Mouse (Mus musculus): ENCODE measurements around the gene Tmem243.

Gene Tmem243

DNA sequence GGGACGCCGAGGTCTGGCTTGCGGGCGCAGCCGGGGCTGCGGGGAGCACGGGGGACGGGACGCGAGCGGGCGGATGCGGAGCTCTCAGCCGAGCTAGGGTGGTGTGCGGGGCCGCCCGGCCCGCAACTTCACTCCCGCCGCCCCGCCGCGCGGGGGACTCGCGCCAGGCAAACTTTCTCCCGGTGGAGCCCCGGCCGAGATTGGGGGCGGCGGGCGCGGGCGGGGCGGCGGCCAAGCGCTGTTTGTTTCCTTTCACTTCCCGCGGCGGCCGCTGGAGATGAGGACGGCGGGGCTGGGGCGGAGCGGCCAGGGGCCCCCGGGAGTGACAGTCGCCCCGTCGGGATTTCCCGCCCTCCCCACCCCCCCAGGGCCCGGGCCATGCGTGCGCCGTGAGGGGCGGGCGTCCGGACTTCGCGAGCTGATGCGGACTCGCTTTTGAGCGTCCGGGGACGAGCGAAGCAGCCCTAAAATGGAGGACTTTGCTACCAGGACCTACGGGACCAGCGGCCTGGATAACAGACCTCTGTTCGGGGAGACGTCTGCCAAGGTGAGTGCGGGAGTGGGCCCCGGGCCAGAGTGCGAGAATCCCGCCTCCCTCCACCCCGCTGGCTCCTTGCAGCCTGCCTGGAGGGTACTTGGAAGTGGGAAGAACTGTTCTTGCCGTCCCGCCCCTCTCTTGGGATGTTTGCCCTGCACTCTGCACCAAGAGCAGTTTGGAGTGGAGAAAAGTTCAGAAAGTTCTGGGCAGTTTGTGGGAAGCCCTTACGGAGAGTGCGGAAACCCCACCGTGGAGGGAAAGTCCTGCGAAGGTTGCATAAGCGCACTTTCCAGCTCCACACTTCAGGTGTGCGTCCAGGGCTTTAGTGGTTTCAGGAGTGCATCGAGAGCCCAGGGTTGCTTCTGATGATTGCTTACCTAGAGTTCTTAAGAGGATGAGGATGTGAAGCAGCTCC, 657 bp downstream of the Tmem243 start:
- CTCF ChIA-PET = interaction anchor here in 3 of 4 experiments (0.6 to 3.3 kb wide), 7 partner anchors 8 to 208 kb away, joined by 3 to 21 read pairs (median 7); partner anchors contain the start of gene Abcb4 (in 1 of the 3)
- POLR2A ChIA-PET = interaction anchor here (0.6 to 4.5 kb wide), 54 partner anchors 8 to 733 kb away, joined by 3 to 20 read pairs (median 4); partner anchors contain the start of genes Dmtf1 (in 3 of the 4), Crot (in 2 of the 4), 9330182L06Rik (in 1 of the 4) and Adam22 (in 1 of the 4)

DNA sequence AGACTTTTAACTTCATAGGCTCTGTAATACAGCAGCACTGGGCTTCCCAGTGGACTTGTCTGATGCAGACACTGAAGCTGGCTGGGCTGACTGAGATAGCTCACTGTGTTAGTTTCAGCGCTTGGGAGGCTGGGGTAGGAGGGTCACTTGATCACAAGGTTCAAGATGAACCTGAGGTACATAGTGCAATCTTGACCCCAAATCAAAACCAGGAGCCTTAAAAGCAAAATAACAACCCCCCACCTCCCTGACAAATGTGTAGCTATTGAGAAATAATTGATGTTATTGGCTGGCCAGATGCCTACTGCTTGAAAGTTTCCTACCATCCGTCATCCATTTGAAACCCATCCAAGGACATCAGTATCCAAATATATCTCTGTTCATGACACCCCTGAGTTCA, 2.2 kb downstream of the Tmem243 start:
- POLR2A ChIA-PET = interaction anchor here in 2 of 4 experiments (0.7 to 4.5 kb wide), 8 partner anchors 9 to 106 kb away, joined by 3 to 19 read pairs (median 4); partner anchors contain the start of genes Dmtf1 (in 2 of the 2) and Crot (in 1 of the 2)
- CTCF ChIA-PET = interaction anchor here in 3 of 4 experiments (1.2 to 3.3 kb wide), 3 partner anchors 9 kb away, joined by 5 to 21 read pairs (median 7); no protein-coding TSS in a partner anchor

DNA sequence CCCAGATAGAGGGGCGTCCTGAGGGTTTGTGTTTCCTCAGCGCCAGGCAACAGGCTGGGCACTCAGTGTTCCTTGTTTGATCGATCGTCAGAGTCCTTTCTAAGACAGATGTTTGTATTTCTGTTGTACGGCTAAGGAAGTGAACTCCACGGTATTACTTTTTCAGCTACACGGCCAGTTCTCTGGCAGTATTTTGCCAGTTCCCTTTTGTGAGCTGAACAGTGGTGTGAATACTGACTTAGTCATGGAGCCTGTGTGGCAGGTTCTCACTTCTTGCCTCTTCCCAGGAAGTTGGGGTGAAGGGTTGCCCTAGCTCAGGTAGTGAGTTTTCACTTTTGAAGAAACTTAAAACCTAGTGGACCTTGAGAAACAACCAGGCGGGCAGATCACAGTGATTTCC, 3.5 kb downstream of the Tmem243 start:
- POLR2A ChIA-PET = interaction anchor here in 1 of 4 experiments (0.6 to 4.5 kb wide), 4 partner anchors 8 to 258 kb away, joined by 3 to 19 read pairs (median 6); partner anchors contain the start of gene Dmtf1
- CTCF ChIA-PET = interaction anchor here in 2 of 4 experiments (1.1 to 1.2 kb wide), 2 partner anchors 8 to 41 kb away, joined by 3 to 5 read pairs; no protein-coding TSS in a partner anchor

DNA sequence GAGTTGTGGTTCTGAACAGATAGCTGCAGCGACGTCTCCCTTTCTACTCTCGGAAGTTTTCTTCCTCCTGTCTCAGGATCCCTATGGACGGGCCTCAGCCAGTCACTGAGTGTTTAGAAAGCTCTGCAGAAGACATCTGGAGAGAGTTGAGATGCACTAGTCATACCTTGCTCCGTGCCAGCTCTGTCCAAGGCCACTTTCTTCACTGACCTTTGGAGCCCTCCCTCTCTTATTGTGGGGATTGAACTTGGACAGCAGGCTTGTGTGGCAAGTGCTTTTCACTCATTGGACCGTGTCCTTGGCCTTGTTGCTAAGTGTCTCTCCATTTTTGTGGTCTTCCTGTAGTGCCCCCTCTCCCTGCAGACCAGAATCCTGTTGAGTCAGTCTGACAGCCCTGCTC, 6.3 kb downstream of the Tmem243 start:
- POLR2A ChIA-PET = interaction anchor here in 1 of 4 experiments (1.1 kb wide), 1 partner anchor 172 kb away, joined by 3 read pairs; no protein-coding TSS in a partner anchor
- CTCF ChIA-PET = interaction anchor here in 1 of 4 experiments (0.6 kb wide), 1 partner anchor 1285 kb away, joined by 3 read pairs; no protein-coding TSS in a partner anchor

DNA sequence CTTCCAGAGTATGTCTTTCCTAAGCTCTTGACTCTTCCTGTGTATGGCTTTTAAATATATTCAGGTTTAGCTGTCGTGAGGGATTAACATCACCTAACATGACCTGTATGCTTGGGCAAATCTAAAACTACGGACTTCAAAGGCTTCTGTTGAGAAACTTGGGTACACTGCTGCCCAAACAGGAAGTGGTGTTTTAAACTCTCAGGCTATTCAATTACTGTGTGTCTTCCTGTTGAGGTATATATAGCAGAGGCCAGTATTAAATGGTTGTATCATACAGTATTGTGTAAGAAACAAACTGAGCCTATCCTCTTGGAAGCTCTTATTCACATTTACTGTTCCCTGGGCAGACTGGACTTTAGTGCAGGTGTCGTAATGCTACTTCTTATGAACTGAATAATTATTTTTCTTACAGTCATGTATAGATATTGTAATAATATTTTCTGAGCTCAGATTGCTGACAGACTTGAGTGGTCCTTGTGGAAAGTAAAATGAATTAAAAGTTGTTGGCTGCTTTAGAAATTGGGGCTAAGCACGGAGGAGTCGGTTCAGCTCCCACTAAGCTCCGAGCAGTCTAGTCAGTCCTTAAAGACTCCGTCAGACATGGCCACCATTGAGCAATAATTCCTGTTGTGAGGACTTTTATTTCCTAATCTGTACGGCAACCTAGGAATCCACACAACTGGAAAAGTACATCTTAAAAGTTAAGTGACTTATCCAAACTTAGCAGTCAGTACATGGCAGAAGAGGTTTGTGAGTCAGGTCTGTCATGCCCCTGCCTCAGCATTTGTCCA, 7.0 kb downstream of the Tmem243 start:
- ChIA-PET CTCF (no interaction called here), POLR2A (interaction anchor here in 1 of 4 experiments (1.1 kb wide), 1 partner anchor 173 kb away, joined by 3 read pairs; no protein-coding TSS in a partner anchor)

DNA sequence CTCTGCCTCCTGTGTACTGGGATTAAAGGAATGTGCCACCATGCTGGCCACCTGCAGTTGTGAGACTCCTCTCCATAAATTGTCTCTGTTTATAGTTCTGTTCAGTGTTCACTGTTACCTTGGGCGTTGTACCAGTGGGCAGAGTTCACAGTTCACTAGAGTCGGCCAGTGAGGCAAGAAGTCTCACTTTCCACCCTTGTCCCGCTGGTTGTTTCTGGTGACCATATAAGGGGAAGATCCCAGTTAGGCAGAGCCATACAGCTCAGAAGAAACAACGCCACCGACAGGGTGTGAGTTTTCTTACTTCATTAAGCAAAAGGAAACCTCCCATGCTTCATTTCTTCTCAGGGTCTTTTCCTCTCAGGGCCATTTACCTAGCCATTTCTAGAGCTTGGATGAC, 8.0 kb downstream of the Tmem243 start:
- CTCF ChIA-PET = interaction anchor here in 1 of 4 experiments (0.7 kb wide), 1 partner anchor 8 kb away, joined by 3 read pairs; the partner anchor contains the start of gene Tmem243

DNA sequence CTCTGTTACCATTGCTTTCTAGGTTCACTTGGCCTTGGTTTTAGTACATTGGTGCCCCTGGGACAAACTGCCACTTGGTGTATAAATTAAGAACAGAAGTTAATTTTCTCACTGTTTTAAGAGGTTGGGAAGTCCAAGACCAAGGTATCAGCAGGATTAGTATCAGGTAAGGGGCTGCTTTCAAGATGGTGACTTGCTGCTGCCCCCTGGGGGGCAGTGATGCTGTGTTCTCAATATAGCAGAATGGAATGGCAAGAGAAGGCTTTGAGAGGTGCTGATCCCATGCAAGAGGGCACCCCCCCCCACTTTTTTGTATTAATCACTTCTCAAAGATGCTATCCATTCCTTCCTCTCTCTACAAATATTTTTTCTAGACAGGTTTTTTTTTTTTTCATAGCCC, 9.1 kb downstream of the Tmem243 start:
- POLR2A ChIA-PET = interaction anchor here in 1 of 4 experiments (1.2 kb wide), 1 partner anchor 9 kb away, joined by 3 read pairs; the partner anchor contains the start of gene Tmem243
- CTCF ChIA-PET = no interaction called here

More for the DNA sequence above, 8.0 kb downstream of the Tmem243 start:
- POLR2A ChIA-PET = interaction anchor here in 1 of 4 experiments (0.5 to 1.2 kb wide), 2 partner anchors 8 to 135 kb away, joined by 3 read pairs; partner anchors contain the start of gene Tmem243

DNA sequence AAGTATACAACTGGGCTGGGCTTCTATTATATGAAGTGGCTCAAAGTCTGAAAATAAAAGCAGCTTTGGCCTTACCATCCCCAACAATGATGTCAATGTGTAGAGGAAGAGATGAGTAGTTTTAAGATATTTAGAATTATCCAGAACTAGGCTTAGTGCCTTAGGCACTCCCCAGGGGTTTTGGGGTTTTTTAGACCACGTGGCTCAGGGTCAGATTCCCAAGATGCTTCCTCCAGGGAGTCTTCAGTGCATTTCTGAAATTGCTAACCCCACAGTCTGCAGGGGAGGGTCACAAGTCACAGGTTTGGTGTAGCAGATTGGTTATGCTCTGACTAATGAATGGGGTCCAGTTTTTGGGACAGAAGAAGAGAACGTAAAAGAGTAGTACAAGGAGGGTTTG, 10.8 kb downstream of the Tmem243 start:
- CTCF ChIA-PET = interaction anchor here (0.5 to 1.7 kb wide), 26 partner anchors 8 to 623 kb away, joined by 3 to 21 read pairs (median 3); partner anchors contain the start of genes Tmem243 (in 3 of the 4) and Abcb4 (in 1 of the 4)
- POLR2A ChIA-PET = interaction anchor here in 3 of 4 experiments (0.7 to 2.8 kb wide), 11 partner anchors 8 to 171 kb away, joined by 3 to 20 read pairs (median 6); partner anchors contain the start of genes Tmem243 (in 3 of the 3) and Dmtf1 (in 1 of the 3)

DNA sequence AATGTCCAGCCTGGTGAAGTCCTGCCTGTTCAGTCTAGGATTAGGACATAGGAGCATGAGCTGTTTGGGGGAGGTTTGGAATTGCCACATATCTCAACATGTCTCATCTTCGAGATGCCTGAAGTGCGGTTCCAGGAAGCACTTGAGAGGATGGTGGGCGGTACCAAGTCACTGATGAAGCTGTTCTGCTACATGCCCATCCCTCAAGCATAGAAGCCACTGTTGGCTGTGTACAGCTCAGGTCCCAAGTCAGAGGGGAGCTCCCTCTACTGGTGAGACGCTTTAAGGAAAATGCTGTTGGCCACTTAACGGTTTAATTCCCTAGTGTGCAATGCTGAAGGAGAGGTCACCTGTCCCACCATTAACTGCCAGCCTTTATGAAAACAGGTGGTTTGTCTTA, 11.3 kb downstream of the Tmem243 start:
- POLR2A ChIA-PET = interaction anchor here in 3 of 4 experiments (0.7 to 2.8 kb wide), 13 partner anchors 9 to 172 kb away, joined by 3 to 20 read pairs (median 6); partner anchors contain the start of genes Tmem243 (in 3 of the 3) and Dmtf1 (in 1 of the 3)
- CTCF ChIA-PET = interaction anchor here (0.5 to 1.7 kb wide), 28 partner anchors 8 to 624 kb away, joined by 3 to 21 read pairs (median 3); partner anchors contain the start of genes Tmem243 (in 3 of the 4) and Abcb4 (in 1 of the 4)

DNA sequence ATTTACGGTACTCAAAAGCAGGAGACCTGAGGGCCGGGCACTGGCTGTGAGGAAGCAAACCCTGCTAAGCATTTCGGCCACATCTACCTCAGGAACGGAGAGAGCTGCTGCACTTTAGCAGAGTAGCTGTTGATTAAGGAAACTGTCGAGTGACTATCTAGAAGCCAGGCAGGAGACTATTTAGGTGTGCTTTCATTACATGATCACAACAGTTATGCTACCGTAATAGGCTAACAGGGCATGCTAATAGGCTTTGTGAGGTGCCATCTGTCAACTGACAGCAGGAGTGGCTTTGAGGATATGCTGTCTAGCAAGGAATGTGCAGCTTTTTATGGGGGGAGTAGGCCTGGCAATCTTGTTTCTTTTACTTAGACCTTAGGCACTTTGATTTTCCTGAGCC, 13.7 kb downstream of the Tmem243 start:
- CTCF ChIA-PET = interaction anchor here in 1 of 4 experiments (1.1 kb wide), 1 partner anchor 14 kb away, joined by 3 read pairs; the partner anchor contains the start of gene Tmem243
- POLR2A ChIA-PET = interaction anchor here in 3 of 4 experiments (0.7 to 2.0 kb wide), 6 partner anchors 9 to 49 kb away, joined by 3 to 6 read pairs (median 4); partner anchors contain the start of gene Tmem243 (in 2 of the 3)

DNA sequence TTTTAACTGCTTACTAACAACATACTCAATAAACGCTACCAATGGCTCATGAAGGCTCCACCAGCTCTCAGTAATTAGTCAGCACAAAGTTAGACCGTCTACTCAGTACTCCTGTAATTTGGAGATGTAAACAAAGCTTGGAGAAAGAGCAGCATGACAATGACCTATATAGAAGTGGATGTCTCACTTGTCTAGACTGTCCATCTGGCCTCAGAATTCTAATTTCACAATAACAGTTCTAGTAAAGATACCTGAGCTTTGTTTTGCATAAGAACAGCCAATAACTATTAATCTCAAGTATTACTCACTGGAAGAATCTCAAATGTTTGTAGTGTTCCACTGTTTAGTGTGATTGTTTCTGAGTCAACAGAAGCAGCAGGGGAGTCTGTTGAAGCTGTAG, 23.7 kb downstream of the Tmem243 start:
- POLR2A ChIA-PET = interaction anchor here in 2 of 4 experiments (0.9 to 1.8 kb wide), 8 partner anchors 9 to 24 kb away, joined by 3 to 9 read pairs (median 3); partner anchors contain the start of gene Tmem243 (in 1 of the 2)
- CTCF ChIA-PET = interaction anchor here in 3 of 4 experiments (1.1 to 1.4 kb wide), 3 partner anchors 12 to 13 kb away, joined by 3 to 4 read pairs (median 4); no protein-coding TSS in a partner anchor

DNA sequence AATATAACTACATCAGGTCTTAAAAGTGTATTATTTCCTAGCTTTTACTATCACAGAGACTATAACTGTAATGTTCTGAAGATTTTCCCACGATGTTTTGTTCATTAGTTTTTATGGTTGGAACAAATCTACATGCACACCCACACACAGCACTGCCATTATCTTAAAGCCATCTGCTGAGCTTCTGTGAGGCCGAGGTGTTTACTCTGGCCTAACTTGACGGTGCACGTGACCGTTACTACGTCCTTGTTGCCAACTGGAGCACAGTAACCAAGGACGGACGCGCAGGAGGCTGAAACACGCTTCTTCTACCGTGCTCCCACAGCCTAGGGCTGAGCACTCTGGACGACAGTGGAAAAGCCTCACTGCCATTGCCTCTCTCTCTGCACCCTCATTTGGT, 28.1 kb downstream of the Tmem243 start:
- ChIA-PET CTCF (interaction anchor here in 1 of 4 experiments (1.8 kb wide), 1 partner anchor 17 kb away, joined by 5 read pairs; no protein-coding TSS in a partner anchor), POLR2A (interaction anchor here (0.5 to 1.2 kb wide), 6 partner anchors 10 to 233 kb away, joined by 3 to 6 read pairs (median 4); partner anchors contain the start of gene Dmtf1 (in 1 of the 4))

DNA sequence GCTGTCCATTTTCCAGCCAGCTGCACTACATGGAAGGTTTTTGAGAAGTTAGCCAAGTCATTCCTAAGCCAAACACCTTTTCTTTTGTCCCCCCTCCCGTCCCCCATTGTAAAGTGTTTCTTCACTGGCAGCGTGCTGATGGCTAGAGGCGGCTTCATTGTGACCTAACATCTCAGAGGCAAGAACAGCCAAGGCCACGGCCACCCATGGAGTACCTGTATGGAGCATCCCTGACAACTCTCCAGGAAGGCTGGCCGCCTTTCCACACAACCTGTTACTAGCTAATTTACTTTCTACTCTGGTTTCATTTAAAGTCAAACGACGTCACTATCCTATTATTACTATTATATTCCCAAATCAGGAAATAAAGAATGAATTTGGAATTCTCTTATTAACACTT, 31.3 kb downstream of the Tmem243 start:
- ChIA-PET CTCF (interaction anchor here in 1 of 4 experiments (0.7 kb wide), 1 partner anchor 18 kb away, joined by 3 read pairs; no protein-coding TSS in a partner anchor), POLR2A (interaction anchor here in 1 of 4 experiments (0.9 kb wide), 1 partner anchor 30 kb away, joined by 4 read pairs; no protein-coding TSS in a partner anchor)

DNA sequence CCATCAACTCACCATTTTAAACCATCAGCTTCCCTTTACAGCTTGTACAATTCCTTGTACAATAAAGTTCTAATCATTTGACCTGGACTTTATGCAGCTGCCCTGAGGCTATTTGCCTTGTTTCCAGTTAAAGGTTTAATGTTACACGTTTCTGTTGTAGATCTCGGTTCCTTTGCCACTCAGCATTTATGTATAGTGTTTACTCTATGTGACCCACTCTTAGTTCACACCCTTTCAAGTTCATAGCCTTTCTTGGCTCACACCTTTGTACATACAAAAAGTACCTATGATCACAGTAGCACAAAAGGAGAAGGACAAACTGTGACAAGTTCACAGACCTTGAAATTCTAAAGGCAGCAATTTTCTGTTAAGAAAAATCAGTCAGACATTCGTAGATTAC, 35.1 kb downstream of the Tmem243 start:
- ChIA-PET POLR2A (interaction anchor here in 2 of 4 experiments (0.9 to 1.6 kb wide), 5 partner anchors 11 to 26 kb away, joined by 3 to 5 read pairs (median 3); partner anchors contain the start of gene Dmtf1 (in 1 of the 2)), CTCF (interaction anchor here in 1 of 4 experiments (2.1 kb wide), 1 partner anchor 24 kb away, joined by 6 read pairs; no protein-coding TSS in a partner anchor)

DNA sequence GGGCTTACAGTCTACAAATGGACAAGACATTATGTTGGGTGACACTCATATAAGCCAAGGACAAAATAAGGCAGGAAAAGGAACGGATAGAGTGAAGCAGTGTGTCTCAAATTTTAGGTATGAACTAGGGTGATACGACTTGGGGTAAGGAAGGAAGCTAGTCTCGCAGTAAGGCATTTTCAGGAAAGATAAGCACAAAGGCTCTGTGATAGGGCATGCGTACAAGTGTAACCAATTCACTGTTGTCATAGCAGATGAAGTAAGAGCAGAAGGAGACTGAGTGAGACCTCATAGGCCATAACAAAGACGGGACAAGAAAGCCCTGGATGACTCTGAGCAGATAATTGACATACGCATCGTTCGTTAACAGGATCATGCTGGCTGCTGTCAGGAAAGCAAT, 40.3 kb downstream of the Tmem243 start:
- ChIA-PET CTCF (no interaction called here), POLR2A (interaction anchor here in 2 of 4 experiments (0.6 to 2.4 kb wide), 3 partner anchors 12 to 548 kb away, joined by 3 to 6 read pairs (median 3); partner anchors contain the start of gene Dmtf1 (in 1 of the 2))

DNA sequence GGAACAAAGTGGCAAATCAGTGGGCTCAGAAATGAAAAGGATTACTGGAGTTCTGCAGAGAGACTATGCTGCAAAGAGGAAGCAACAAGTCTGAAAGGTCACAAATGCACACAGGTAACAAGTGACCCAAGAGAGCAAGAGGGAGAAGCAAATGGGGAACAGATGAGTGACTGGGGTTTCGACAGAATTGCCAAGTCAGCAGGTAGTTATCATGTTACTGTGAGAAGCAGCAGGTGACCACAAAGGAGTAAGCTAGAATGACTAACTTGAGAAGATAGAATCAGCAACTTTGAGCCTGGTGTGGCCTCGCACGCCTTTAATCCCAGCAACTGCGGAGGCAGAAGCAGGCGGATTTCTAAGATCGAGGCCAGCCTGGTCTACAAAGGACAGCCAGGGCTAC, 41.9 kb downstream of the Tmem243 start:
- CTCF ChIA-PET = no interaction called here

More for the DNA sequence above, 41.9 kb downstream of the Tmem243 start:
- POLR2A ChIA-PET = interaction anchor here in 1 of 4 experiments (1.3 kb wide), 1 partner anchor 18 kb away, joined by 4 read pairs; no protein-coding TSS in a partner anchor
